Mouse (Mus musculus) cortical plate, adult 2 months (tissue): ENCODE measurements around the gene Yrdc.

Source experiments
- CTCF ChIP-seq: fragments of 200-500 bp; IDR thresholded peaks from 2 replicates; pipeline ENCODE4 v1.5.1; 2011; ENCODE audit warnings: mild to moderate bottlenecking, control low read depth, low read length; ENCODE audit not compliant: insufficient read depth; ENCODE audit errors: extremely low read depth
- POLR2A ChIP-seq: fragments of 200-500 bp; IDR thresholded peaks from 2 replicates; pipeline ENCODE4 v1.6.1; 2011; ENCODE audit warnings: mild to moderate bottlenecking, low read length, control low read depth; ENCODE audit not compliant: insufficient read depth; ENCODE audit errors: extremely low read depth

- TF ChIP-seq CTCF (no peak), POLR2A (no peak)
Observed at GRCm38 (mm10) chr4:124811347-124811975, 39.0 kb upstream of the Yrdc start.
